Mouse (Mus musculus) liver, postnatal 0 days (tissue): ENCODE measurements around the gene Hist2h2bb.

Source experiments
- CTCF ChIP-seq: sonication (generic); IDR thresholded peaks from 2 replicates; pipeline ENCODE4 v1.5.1; 2016; ENCODE audit warnings: antibody characterized with exemption, low read depth
- EP300 ChIP-seq: IDR thresholded peaks from 2 replicates; pipeline ENCODE4 v1.6.1; 2016; ENCODE audit warnings: antibody characterized with exemption, low read depth, mild to moderate bottlenecking

GRCm38 (mm10) chr3:96300706-96301529 is 31.4 kb downstream of the Hist2h2bb start:
- TF ChIP-seq CTCF (no peak), EP300 (no peak)
